Mouse (Mus musculus): ENCODE results near the gene Zfp213. TPM values are rescaled to one million over a fixed set of nuclear protein-coding genes. Genes with fewer than 3 reads are reported as not detected.

Zfp213 gene
- polyA plus RNA-seq (2016; fragmentation: Nextera tagmentation; extraction: Ambion mirVana): 22.7 and 23.7 TPM in 2 replicates

DNA sequence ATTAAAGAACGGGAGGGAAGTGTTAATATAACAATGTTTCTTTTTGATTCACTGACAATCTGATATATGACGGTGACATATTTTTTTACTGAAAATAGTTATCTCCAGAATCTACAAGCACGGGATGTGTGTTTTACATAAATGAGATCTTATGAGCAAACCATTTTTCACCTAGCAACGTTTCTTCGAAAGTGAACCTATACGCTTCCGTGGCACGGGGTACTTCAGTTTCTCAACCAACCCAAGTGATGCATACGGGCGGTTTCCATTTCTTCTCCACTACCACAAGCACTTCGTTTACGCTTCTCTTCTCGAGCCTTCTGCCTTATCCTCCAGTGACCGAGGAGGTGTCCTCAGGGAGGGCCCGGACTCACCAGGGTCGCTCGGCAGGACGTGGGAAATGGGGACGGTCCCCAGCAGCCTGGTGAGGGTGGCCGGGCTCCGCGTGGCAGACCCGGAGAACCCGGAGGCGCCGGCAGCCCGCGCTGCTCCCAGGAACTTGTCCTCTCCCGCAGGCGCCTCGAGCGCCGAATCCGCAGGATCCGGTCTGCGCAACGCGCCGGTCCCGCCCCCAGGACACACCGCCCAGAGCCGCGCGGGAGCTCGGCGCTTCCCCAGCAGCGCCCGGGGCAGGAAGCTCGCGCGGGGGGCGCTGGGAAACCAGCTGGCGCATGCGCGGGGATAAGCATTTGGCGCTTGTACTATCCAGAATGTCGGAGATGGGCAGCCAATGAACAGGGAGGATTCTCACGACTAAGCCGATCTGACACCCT is at the start of gene Zfp213:
Gene Zfp213, minus strand, starts transcription at position 644 of the 773 bp plus-strand sequence.
- H3K9me3 ChIP-seq: no peaks in the 10 kb centered on the region
- peak within 1 kb of the TSS; percentile 76 for H3K4me2 ChIP-seq
- H3K9ac ChIP-seq: peak within 1 kb of the TSS; percentile 83
- peak within 1 kb of the TSS; percentile 66 for H3K4me3 ChIP-seq (replicated peaks)
- peaks cover 17% of the 10 kb centered on the region for H3K4me1 ChIP-seq
- ATAC-seq (ENCODE audit: low FRiP score): peak; percentile 97
- 2% methylated on average over 59 of the region's 59 CpGs for WGBS
- H3K27me3 ChIP-seq: no peaks in the 10 kb centered on the region
- peaks cover 24% of the 10 kb centered on the region for H3K36me3 ChIP-seq (replicated peaks)
- H3K27ac ChIP-seq: peak within 1 kb of the TSS; percentile 91

DNA sequence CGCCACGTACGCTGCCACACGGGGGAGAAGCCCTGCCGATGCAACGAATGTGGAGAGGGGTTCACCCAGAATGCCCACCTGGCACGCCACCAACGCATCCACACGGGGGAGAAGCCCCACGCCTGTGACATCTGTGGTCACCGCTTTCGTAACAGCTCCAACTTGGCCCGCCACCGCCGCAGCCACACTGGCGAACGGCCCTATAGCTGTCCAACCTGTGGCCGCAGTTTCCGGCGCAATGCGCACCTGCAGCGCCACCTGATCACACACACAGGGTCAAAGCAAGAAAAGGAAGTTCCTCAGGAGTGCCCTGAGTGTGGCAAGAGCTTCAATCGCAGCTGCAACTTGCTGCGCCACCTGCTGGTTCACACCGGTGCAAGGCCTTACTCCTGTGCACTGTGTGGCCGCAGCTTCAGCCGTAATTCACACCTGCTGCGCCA is 46.3 kb upstream of the Zfp213 start:
- H3K27ac ChIP-seq: no peak overlapping the region
- no peak overlapping the region for H3K4me2 ChIP-seq
- ATAC-seq (ENCODE audit: low FRiP score): 0 out of 2 replicates have a peak, but pooled peaks have one; percentile 20
- WGBS: 90% methylated on average over 28 of the region's 28 CpGs
- H3K9me3 ChIP-seq: no peaks in the 10 kb centered on the region
- no peaks in the 10 kb centered on the region for H3K4me1 ChIP-seq
- H3K36me3 ChIP-seq (replicated peaks): no peaks in the 10 kb centered on the region
- no peak overlapping the region for H3K4me3 ChIP-seq (replicated peaks)
- no peaks in the 10 kb centered on the region for H3K27me3 ChIP-seq
- no peak overlapping the region for H3K9ac ChIP-seq

DNA sequence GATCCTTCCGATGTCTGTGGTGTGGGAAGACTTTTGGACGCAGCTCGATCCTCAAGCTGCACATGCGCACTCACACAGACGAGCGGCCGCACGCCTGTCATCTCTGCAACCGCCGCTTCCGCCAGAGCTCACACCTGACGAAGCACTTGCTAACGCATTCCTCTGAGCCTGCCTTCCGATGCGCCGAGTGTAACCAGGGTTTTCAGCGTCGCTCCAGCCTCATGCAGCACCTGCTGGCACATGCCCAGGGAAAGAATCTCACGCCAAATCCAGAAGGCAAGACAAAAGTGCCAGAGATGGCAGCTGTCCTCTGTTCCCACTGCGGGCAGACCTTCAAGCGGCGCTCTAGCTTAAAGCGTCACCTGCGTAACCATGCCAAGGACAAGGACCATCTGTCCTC is 45.6 kb upstream of the Zfp213 start:
- H3K4me1 ChIP-seq: no peaks in the 10 kb centered on the region
- WGBS: 94% methylated on average over 24 of the region's 24 CpGs
- no peak overlapping the region for H3K4me2 ChIP-seq
- H3K27ac ChIP-seq: no peak overlapping the region
- no peak overlapping the region for H3K9ac ChIP-seq
- no peaks in the 10 kb centered on the region for H3K36me3 ChIP-seq (replicated peaks)
- no peaks in the 10 kb centered on the region for H3K27me3 ChIP-seq
- H3K9me3 ChIP-seq: no peaks in the 10 kb centered on the region
- H3K4me3 ChIP-seq (replicated peaks): no peak overlapping the region
- no peak for ATAC-seq (ENCODE audit: low FRiP score)

DNA sequence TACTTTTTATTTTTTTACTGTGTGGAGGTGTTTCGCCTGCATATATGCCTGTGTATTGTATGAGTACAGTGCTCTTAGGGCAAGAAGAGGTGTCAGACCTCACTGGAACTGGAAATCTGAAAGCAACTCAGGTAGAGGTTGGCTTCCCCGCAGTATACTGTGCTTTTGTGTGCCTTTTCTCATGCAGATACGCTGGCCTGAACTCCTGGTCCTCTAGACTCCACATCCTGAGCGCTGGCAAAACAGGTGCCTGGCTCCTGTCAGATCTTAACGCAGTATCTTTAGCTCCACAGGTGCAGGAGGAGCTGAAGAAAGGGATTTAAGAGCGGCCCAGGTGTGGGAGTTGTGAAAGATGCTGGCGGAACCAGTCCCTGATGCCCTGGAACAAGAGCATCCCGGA is 41.2 kb upstream of the Zfp213 start:
- no peak overlapping the region for H3K4me3 ChIP-seq (replicated peaks)
- H3K4me1 ChIP-seq: 0 out of 2 replicates have a peak, but pooled peaks cover 2% of the 10 kb centered on the region
- no peak overlapping the region for H3K9ac ChIP-seq
- 0 out of 2 replicates have a peak, but pooled peaks cover 4% of the 10 kb centered on the region for H3K27me3 ChIP-seq
- ATAC-seq (ENCODE audit: low FRiP score): no peak
- 82% methylated on average over 8 of the region's 8 CpGs for WGBS
- H3K27ac ChIP-seq: no peak overlapping the region
- H3K4me2 ChIP-seq: no peak overlapping the region
- H3K36me3 ChIP-seq (replicated peaks): no peaks in the 10 kb centered on the region
- H3K9me3 ChIP-seq: no peaks in the 10 kb centered on the region

DNA sequence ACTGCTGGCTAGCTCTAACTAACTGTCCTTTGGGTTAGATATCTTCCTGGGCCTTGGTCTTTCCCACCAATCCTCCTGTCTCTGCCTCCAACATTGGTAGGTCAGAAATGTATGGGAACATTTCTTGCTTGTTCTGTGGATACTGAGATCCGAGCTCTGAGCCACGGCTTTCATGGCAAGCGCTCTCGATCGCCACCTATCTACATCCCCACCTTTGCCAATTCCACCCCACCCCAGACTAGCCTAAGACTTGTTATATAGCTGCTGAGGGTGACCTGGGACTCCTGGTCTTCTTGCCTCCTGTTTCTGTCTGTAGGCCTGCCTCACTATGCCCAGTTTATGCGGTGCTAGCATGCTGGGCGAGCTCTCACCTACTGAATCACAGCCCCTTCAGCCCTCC is 40.4 kb upstream of the Zfp213 start:
- H3K4me3 ChIP-seq (replicated peaks): no peak overlapping the region

DNA sequence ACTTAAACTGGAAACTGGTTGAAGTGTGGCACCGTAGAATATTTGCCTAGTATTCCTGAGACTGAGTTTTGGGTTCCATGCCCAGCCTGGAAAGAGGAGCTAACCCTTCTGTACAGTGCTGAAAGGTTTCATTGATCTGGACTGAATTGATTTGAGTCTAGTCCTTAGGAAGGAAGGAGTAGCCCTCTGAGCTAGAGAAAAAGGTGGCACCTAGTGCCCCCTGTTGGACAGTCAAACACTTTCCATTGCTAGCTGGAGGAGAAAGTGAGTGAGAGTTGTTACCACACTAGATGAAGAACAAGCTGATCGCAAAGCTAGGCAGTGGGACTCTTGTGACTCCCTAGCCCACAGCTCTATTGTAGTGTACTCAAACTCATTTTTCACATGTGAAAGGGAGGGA is 39.5 kb upstream of the Zfp213 start:
- ATAC-seq (ENCODE audit: low FRiP score): no peak
- Histone ChIP-seq H3K9ac (no peak overlapping the region), H3K9me3 (no peaks in the 10 kb centered on the region), H3K27me3 (0 out of 2 replicates have a peak, but pooled peaks cover 4% of the 10 kb centered on the region), H3K4me2 (no peak overlapping the region), H3K4me3 (replicated peaks) (no peak overlapping the region), H3K36me3 (replicated peaks) (no peaks in the 10 kb centered on the region), H3K4me1 (peaks cover 17% of the 10 kb centered on the region), H3K27ac (no peak overlapping the region)
- WGBS: 54% methylated on average over 2 of the region's 2 CpGs

More for the DNA sequence above, 40.4 kb upstream of the Zfp213 start:
- no peaks in the 10 kb centered on the region for H3K36me3 ChIP-seq (replicated peaks)
- peaks cover 8% of the 10 kb centered on the region for H3K4me1 ChIP-seq
- 70% methylated on average over 7 of the region's 7 CpGs for WGBS
- H3K27ac ChIP-seq: no peak overlapping the region
- no peak for ATAC-seq (ENCODE audit: low FRiP score)
- 0 out of 2 replicates have a peak, but pooled peaks cover 4% of the 10 kb centered on the region for H3K27me3 ChIP-seq
- no peak overlapping the region for H3K4me2 ChIP-seq
- H3K9me3 ChIP-seq: no peaks in the 10 kb centered on the region
- no peak overlapping the region for H3K9ac ChIP-seq

DNA sequence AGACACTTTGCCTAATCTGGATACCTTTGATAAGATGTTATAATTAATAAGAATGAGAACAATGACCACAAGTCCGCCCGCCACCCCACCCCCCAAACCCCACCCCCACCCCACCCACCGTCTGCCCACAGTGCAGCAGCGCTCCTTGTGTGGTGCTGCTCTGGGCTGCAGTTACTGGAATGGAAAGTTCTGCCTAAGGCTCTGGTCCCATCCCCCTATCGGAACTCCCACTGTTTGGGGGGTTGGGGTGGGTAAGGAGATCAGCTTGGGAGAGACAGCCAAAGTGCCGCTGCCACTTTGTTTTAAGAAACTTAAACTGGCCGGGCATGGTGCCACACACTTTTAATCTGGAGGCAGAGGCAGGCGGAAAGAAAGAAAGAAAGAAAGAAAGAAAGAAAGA is 39.0 kb upstream of the Zfp213 start:
- no peaks in the 10 kb centered on the region for H3K36me3 ChIP-seq (replicated peaks)
- WGBS: 11% methylated on average over 8 of the region's 8 CpGs
- no peak for ATAC-seq (ENCODE audit: low FRiP score)
- H3K27ac ChIP-seq: no peak overlapping the region
- H3K9ac ChIP-seq: no peak overlapping the region
- peaks cover 18% of the 10 kb centered on the region for H3K4me1 ChIP-seq
- 0 out of 2 replicates have a peak, but pooled peaks cover 4% of the 10 kb centered on the region for H3K27me3 ChIP-seq
- no peak overlapping the region for H3K4me3 ChIP-seq (replicated peaks)
- H3K4me2 ChIP-seq: no peak overlapping the region
- H3K9me3 ChIP-seq: no peaks in the 10 kb centered on the region

DNA sequence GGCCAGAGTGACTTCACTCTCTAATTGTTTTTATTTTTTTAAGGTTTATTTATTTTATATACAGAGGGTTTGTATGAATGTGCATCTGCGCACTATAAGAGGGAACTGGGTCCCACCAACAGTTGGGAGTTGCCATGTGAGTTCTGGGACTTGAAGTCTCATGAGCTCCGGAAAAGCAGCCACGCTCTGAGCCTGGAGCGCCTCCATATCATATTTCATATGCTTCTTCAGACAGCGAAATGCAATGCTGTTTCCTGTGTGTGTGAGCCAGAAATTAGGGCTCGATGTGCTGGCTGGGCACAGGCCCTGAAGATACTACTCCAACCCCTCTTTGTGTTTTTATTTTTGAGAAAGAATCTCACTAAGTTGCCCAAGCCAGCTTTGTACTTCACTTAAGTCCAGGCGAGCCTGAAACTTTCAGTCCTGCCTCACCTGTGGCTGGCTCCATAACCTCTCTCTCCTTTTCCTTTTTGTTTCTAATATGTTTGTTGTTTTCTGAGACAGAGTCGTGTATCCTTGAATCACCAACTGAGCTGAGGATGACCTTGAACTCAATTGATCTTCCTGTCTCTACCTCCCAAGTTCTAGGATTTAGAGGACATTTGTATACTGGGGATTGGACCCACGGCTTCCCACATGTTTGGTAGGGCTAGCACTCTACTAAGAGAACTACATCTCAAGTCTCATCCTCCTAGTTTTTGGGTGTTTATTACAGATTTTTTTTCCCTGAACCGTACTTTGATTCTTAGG is 38.0 kb upstream of the Zfp213 start:
- 46% methylated on average over 10 of the region's 10 CpGs for WGBS
- Histone ChIP-seq H3K4me3 (replicated peaks) (no peak overlapping the region), H3K27ac (no peak overlapping the region), H3K4me1 (peaks cover 18% of the 10 kb centered on the region), H3K9me3 (no peaks in the 10 kb centered on the region), H3K27me3 (0 out of 2 replicates have a peak, but pooled peaks cover 4% of the 10 kb centered on the region), H3K36me3 (replicated peaks) (no peaks in the 10 kb centered on the region), H3K9ac (no peak overlapping the region), H3K4me2 (no peak overlapping the region)
- no peak for ATAC-seq (ENCODE audit: low FRiP score)

DNA sequence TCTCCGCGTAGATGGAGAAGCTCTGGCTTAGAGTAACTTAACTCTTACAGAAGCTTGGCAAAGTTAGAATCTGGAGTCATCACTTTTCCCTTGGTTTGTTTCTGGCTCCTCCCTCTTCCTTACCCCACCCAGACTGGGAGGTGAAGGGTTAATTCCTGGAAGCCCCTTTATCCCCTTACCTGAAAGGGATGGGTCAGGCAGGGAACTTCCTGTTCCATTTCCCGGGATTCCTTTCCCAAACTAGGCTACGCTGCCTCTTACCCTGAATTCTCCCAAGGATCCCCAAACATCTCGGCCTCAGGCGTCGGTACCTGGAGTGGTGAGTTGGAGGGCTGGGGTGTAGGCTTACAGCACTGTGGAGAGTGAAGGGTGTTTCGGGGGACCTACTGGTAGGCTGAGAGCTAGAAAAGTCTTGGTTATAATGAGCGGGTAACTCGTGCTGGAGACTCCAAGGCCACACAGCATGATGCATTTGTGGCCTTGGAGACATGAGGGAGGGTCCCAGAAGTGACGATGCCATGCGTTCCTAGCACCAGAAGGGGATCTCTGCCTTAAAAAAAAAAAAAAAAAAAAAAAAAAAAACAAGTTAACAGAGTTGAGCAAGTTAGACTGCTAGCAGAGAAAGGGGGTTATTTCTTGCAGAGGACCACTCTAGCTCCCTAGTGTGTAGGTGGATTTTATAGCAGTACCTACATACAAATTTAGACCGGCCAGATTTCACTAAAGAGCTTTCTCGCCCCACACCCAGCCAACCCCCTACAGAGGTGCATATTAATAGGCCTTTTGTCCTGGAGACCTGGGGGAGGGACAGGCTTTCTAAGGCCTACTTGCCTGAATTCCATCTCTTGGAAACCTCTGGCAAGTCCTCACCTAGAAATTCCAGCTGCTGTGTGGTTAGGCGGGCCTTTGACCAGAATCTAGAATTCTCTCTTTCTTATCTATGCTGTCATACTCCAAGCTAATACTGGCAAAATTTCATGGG is 36.9 kb upstream of the Zfp213 start, which contains the start of gene Zscan10:
Gene Zscan10, plus strand, starts transcription at position 216 of the 982 bp plus-strand sequence.
- no peak within 1 kb of the TSS for H3K9ac ChIP-seq
- no peak within 1 kb of the TSS for H3K27ac ChIP-seq

DNA sequence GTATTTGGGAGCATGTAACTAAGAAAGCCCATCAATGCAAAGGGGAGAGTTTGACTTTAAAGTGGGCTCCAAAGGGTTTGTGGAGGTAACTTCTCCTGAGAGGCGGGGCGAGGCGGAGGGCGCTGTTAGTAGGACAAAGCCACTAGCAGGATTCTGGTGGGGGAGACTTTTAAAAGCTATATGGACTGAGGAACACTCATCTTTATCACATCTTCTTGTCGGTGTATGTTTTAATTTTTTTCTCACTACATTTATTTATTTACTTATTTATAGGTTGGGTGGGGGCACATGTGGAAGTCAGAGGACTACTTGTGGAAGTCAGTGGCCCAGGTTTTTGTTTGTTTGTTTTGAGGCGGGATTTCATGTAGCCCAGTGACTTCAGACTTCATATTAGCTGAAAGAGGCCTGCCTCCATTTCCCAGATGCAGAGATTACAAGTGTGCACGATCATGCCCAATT is 35.6 kb upstream of the Zfp213 start:
- Histone ChIP-seq H3K27me3 (peaks cover 4% of the 10 kb centered on the region; the same call in 1 of the 2 replicates), H3K36me3 (replicated peaks) (no peaks in the 10 kb centered on the region), H3K4me3 (replicated peaks) (peak overlapping the region; percentile 39), H3K4me2 (peak overlapping the region; percentile 65), H3K9ac (peak overlapping the region; percentile 17), H3K4me1 (peaks cover 18% of the 10 kb centered on the region), H3K9me3 (no peaks in the 10 kb centered on the region), H3K27ac (peak overlapping the region; percentile 59; the same call in 1 of the 2 replicates)
- WGBS: 44% methylated on average over 7 of the region's 7 CpGs
- ATAC-seq (ENCODE audit: low FRiP score): 0 out of 2 replicates have a peak, but pooled peaks have one; percentile 5

More for the DNA sequence above, 36.9 kb upstream of the Zfp213 start, which contains the start of gene Zscan10:
- Histone ChIP-seq H3K27me3 (0 out of 2 replicates have a peak, but pooled peaks cover 4% of the 10 kb centered on the region), H3K9me3 (no peaks in the 10 kb centered on the region), H3K36me3 (replicated peaks) (no peaks in the 10 kb centered on the region), H3K4me2 (peak within 1 kb of the TSS; percentile 65), H3K4me3 (replicated peaks) (no peak within 1 kb of the TSS), H3K4me1 (peaks cover 18% of the 10 kb centered on the region)
- ATAC-seq (ENCODE audit: low FRiP score): no peak
- WGBS: 24% methylated on average over 15 of the region's 15 CpGs
